Mouse (Mus musculus): ENCODE measurements around the gene Disp3.

Disp3 gene

DNA sequence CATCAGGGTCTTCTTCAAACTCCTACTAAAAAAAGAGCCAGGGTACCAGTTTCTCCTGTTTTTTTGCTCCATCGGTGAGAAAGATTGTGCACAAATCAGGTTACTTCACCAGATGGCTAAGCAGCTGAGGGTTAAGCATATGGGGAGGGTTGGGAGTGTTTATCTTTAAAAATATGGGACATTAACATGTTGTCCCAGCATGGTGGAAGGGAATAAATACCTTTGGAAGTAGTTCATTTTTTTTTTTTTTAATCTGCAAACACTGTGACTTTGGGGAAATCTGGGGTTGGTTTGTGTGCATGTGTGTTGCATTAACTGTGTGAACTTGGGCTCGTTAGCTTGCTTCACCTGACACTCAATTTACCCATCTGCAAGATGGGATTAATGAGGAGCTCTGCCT lies 3.3 kb upstream of the Disp3 start:
- DNase-seq (ENCODE audit: low spot score in 2 of 2), result no peak

- peak; percentile 18 to 31 for DNase-seq (ENCODE audit: low spot score in 2 of 2)
These were observed 337 bp upstream of the Disp3 start for GRCm38 (mm10) chr4:148288055-148288549.

GRCm38 (mm10) chr4:148287041-148287440 lies 724 bp downstream of the Disp3 start:
- no peak for DNase-seq (ENCODE audit: low spot score in 2 of 2)

GRCm38 (mm10) chr4:148286226-148287031 lies 1.3 kb downstream of the Disp3 start:
- no peak for DNase-seq (ENCODE audit: low spot score in 2 of 2)

DNA sequence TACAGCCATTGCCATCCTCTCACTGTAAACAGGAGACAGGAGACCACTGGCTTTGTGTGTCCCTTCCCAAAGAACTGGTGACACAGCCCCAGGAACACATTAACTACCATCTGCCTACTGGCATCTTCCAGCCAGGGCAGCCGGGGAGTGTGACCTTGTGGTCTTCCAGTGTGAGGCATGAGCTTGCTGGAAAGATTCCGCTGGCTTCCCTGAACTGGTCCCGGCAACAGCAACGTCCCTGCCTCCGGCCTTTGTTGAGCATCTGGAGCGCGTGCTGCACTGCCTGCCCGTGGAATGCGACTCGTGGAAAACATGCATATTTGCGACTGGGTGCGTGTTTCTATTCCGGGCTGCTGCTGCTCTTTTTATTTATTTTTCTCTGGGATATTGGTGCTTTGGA lies 3.5 kb downstream of the Disp3 start:
- no peak for DNase-seq (ENCODE audit: low spot score in 2 of 2)

GRCm38 (mm10) chr4:148276816-148277491 lies 10.8 kb downstream of the Disp3 start:
- DNase-seq (ENCODE audit: low spot score in 2 of 2), result no peak

- no peak for DNase-seq (ENCODE audit: low spot score in 2 of 2)
These were observed 13.1 kb downstream of the Disp3 start for GRCm38 (mm10) chr4:148274671-148275070.

GRCm38 (mm10) chr4:148273229-148273628 lies 14.5 kb downstream of the Disp3 start:
- no peak for DNase-seq (ENCODE audit: low spot score in 2 of 2)

DNA sequence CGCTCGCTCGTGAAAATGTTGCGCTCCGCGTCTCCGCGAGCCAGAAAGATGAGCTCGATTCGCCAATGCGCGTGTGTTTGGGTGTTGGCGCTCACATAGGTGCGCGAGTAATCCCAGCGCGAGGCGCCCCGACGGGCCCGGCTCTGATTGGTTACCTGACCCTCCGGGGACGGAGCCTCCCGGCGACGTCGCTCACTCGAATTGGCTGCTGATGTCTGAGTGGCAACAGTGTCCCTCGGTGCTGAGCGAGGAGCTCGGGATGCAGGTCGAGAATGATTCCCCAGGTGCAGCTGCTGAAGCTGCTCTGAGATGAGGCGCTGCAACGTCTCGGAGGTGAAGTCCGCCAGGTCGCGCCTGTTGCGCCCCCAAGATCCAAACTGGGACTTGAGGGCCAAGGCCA lies 16.1 kb downstream of the Disp3 start:
- DNase-seq (ENCODE audit: low spot score in 2 of 2), result no peak

- DNase-seq (ENCODE audit: low spot score in 2 of 2), result no peak
These were observed 20.7 kb downstream of the Disp3 start for GRCm38 (mm10) chr4:148266973-148267507.

DNA sequence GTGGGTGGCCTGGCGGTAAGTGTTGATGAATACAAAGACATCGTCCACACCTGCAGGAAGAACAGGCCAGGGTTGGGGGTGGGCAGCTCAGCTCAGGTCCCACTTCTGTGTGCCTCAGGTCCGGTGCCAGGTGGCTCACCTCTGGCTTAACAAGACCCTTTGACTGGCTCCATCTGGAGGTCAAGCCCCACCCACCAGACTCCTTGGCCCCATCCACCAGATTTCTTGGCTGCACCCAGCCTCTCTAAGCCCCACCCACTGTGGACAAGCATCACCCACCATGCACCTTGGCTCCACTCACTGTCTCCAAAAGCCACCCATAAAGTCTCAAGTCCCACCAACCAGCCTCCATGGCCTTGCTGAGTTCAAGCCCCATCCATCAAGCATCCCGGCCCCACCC lies 27.8 kb downstream of the Disp3 start:
- no peak for DNase-seq (ENCODE audit: low spot score in 2 of 2)

DNA sequence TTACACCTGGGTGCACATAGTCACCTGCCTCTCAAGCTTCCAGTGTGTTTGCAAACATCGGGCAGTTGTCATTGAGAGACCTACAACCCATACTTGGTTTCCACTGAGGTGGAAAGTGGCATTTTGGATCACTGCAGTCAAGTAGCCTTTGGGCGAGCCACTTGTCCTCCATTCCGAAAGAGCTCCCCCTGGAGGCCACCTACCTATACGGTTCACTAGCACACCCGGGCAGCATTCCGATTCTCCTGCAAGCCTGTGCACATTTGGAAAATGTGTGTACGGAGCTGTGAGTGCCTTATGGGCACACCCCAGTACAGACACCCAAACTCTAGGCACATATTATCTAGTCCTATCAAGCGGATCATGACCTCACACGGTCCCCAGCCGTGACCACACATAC lies 38.4 kb downstream of the Disp3 start:
- peak in 1 of 2 experiments; percentile 19 for DNase-seq (ENCODE audit: low spot score in 2 of 2)

DNA sequence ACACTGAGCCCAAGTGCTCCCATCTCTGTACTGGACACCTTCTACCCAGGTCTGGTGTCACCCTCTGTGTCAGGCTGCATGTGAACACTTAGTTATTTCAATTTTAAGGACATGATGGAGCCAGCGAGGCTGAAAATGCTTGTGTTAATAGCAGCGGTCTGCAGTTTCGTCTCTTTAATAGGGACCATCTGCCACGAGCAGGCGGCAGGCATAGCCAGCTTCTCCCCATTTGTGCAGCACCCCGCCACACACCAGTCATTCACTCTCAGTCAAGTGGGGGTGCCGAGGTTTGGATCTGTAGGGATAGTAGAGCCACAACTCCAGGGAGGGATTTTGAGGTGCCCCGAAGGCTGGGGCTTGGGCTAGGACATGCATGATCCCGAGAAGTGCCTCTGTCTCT lies 47.4 kb downstream of the Disp3 start:
- DNase-seq (ENCODE audit: low spot score in 2 of 2), result no peak

DNA sequence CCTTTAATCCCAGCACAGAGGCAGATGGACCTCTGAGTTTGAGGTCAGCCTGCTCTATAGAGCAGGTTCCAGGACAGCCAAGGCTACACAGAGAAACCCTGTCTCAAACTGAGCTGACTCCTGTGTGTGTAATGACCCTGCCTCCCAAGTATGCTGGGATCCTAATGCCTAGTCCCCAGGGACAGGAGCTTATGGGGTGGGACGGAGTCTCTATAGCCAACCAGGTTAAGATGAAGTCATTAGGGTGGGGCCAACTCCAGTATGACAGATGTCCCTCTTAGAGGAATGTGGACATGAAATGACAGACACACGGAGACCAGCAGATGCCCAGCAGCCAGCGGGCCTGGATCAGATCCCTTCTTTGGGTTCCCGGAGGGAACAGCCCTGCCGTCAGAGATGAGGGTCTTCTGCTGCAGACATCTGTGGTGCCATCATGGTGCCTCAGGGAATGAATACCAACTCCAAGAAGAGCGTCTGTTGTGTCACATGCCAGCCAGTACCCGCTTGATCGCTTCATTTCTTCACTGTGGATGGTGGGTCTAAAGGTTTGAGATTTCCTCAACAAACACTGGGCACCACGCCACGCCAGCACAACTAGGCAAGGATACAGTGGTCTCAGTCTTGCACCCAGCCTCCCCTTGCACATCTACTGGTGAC lies 48.2 kb downstream of the Disp3 start:
- DNase-seq (ENCODE audit: low spot score in 2 of 2), result no peak

- DNase-seq (ENCODE audit: low spot score in 2 of 2), result no peak
These were observed 48.8 kb downstream of the Disp3 start for GRCm38 (mm10) chr4:148238919-148239318.

DNA sequence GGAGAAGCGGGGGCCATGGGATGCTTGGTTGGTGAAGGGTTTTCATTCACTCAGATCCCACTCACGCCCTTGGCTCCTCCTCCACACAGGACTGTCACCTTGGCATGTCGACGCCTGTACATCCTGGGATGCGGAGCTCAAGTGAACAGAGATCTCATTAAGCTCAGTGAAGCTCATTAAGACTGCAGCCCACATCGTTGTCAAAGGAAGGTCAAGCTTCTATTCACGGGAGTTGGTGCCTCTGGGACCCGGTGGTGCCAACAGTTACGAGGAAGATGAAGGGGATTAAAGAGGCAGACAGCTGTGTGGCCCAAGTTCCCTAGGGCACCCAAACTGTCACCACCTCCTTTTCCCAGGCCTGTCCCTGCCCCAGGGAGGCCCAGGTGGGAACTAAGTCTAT lies 49.5 kb downstream of the Disp3 start:
- DNase-seq (ENCODE audit: low spot score in 2 of 2), result no peak

GRCm38 (mm10) chr4:148236664-148237063 lies 51.1 kb downstream of the Disp3 start:
- DNase-seq (ENCODE audit: low spot score in 2 of 2), result no peak

DNA sequence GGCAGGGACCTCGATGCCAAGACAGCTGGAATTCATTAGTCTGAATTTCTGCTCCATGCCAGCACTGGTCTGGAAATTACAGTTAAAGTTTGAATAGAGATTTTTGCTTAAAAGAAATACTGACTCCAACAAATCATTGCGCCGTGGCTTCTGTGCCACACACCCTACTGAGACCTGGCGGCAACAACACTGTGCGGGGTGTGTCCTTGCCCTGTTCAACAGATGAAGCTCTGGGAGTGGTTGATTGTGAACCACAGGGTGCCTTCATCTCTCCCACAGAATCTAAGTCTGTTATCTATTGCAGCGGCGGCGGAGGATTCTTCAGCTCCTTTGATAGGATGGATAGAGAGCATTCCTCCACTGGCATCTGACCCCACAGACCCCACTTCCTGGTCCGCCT lies 54.7 kb downstream of the Disp3 start:
- DNase-seq (ENCODE audit: low spot score in 2 of 2), result no peak

- no peak for DNase-seq (ENCODE audit: low spot score in 2 of 2)
These were observed 55.1 kb downstream of the Disp3 start for GRCm38 (mm10) chr4:148232615-148233014.

GRCm38 (mm10) chr4:148232124-148232523 lies 55.6 kb downstream of the Disp3 start:
- no peak for DNase-seq (ENCODE audit: low spot score in 2 of 2)

DNA sequence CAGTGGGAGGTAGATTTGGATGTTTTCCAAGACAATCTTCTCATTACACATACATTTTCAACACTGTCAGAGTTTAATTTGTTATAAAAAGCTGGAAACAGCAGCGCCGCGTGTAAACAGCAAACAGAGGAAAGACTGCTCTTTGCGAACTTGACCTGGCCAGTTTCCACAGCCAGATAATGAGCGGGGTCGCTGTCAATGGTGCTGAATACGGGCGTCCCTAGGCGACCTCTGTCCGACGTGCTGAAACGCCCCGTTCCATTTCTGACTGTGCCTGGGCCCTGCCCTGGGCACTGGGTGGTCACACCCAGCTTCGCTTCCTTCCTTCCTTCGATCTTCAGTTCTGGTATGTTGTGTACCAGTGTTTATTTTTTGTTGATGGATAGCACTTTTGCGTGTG lies 58.1 kb downstream of the Disp3 start:
- peak in 1 of 2 experiments; percentile 18 for DNase-seq (ENCODE audit: low spot score in 2 of 2)

DNA sequence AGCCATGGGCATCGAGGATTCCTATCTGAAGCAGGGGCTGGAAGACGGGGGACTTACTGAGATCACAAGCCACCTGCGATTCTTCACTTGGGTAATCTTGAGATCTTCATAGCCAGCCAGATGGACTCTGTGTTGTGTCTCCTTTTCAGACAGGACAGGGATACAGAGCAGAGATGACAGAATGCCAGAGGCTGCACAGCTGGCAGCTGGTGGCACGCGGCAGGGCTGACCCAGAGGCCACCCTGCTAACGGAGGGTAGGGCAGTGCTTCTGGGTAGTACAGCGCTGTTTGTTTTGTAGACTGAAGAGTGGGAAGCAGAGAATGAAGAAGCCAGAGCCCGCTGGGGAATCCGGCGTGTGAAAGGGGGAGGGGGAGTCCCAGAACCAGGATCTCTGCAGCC lies 64.8 kb downstream of the Disp3 start:
- no peak for DNase-seq (ENCODE audit: low spot score in 2 of 2)
